Mouse (Mus musculus): ENCODE data around the gene Afg1l. TPM values are rescaled to one million over a fixed set of nuclear protein-coding genes. Genes with fewer than 3 reads are reported as not detected.

Gene Afg1l
- 10 to 100 TPM; 20.8 to 23.6 TPM for total RNA-seq (2021)
- 9.3 and 9.5 TPM in 2 replicates for polyA plus RNA-seq (2012; rRNA removed)
- long read RNA-seq, transcript Afg1l-201 (13 exons, 2,513 nt) = major isoform, 22 of 28 reads
- long read RNA-seq, partial matches to known transcripts = 0 of 28 reads
- long read RNA-seq, other reads (novel, unspliced or antisense) = 6 of 28 reads

DNA sequence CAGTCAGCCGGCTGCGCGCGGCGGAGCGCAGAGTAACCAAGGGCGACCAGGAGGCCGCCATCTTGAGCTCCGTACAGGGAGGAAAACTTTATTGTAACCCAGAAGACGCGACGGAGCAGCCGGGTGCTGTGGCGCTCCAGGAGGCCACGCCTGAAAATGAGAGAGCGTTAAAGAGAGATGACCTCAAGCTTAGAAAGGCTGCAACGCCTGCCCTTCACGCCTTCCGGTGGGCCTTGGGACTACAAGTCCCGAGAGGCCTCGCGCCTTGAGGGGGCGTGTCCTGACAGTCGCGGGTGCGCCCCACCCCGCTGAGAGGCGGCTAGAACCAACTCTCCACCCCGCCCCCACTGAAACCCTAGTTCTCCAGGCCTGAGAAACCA lies at the start of gene Afg1l:
Afg1l (minus strand) TSS at position 225 of the 380 bp plus-strand sequence.
- peak; percentile 98 for DNase-seq

- no peak for DNase-seq
Measured at GRCm38 (mm10) chr10:42525682-42526081, 47.3 kb upstream of the Afg1l start.

DNA sequence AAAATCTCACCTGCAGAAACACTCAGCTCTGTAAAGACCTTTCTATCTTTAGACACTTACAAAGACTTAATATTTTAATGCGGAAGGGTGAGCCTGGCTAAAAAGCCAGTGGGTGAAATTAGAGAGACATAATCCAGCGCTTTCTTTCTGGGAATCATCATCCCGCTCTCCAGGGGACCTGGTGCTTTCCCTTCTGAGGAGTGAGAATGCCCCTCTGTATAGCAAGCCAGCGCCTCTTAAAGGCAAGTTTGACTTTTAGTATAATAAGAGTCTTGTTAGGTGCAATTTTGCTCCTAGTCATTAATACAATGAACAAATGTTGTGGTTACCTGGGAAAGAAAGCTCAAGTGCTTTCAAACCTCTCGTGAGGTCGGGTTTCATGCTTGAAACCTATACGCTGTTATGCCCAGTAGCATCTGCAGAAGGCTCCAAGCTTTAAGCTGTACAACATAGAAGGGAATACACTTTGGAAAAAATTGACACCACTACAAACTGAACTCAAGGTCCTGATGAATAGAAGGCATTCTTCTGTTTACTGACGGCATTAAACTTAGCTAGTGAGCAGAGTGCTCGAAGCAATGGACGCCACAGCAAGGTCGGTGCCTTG lies 45.3 kb upstream of the Afg1l start:
- no peak for DNase-seq

DNA sequence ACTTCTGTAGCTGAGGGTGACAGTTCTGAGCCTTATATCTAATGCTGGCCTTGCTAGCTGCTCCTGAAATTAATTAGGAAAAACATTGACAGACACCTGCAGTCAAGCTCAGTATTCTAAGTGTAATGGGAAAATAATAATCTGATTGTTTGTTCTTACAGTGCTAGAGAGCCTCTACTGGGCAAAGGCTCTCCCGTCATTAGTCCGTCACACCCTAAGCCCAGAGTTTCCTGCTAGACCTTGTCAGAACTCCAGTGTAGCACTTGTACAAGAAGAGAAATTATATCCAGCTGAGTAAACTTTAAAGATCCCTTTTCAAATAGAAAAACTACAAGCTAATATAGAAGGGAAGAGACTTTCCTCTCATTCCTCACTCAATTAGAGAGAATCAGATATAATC lies 44.5 kb upstream of the Afg1l start:
- no peak for DNase-seq

DNA sequence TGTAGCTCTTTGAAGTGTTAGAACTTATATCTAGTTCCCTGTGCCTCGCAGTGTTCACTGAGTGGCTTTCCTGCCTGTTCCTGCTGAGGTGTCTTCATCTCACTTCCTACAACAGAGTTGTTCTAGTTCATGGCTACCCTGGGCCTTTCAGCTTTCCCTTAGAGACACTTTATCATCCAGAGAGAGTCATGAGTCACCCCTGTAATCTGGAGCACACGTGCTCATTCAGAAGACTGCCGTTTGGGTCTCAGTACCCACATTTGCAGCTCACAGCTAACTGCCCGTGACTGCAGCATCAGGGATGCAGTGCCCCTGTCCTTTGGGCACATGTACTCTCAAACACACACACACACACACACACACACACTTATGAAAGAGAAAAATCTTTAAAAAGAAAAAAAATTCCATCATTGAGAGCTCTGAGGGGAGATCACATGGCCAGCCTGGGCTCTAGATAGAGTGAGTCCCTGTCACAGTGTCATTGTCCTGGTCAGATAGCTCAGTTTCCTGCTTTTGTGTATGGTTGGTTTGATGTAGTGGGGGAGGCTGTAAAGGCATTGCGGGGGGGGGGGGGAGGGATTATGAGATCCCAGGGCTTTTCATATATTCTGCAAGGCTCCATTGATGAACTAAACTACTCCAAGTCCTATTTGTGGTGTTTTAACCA lies 43.1 kb upstream of the Afg1l start:
- DNase-seq = peak; percentile 21

GRCm38 (mm10) chr10:42518363-42518762 lies 40.0 kb upstream of the Afg1l start:
- no peak for DNase-seq

DNA sequence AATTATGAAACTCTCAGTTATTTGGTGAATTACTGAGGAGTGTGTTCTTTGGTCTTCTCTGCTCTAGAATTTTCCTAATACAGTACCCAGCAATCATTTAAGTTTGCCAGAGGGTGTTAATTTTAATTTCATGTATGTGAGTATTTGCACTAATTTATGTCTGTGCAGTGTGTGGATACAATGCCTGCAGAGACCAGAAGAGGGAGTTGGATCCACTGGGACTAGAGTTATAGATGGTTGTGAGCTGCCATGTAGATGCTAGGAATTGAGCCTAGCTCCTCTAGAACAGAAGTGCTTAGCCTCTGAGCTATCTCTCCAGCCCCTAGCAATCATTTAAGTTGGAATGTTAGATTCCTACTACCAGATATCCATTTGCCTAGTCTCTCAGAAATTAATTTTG lies 35.8 kb upstream of the Afg1l start:
- DNase-seq = no peak

GRCm38 (mm10) chr10:42511184-42512135 lies 33.1 kb upstream of the Afg1l start:
- DNase-seq = no peak

- DNase-seq = no peak
Measured at GRCm38 (mm10) chr10:42510141-42510540, 31.8 kb upstream of the Afg1l start.

GRCm38 (mm10) chr10:42504096-42504710 lies 25.8 kb upstream of the Afg1l start:
- no peak for DNase-seq

GRCm38 (mm10) chr10:42502349-42503111 lies 24.2 kb upstream of the Afg1l start:
- DNase-seq = peak; percentile 83

DNA sequence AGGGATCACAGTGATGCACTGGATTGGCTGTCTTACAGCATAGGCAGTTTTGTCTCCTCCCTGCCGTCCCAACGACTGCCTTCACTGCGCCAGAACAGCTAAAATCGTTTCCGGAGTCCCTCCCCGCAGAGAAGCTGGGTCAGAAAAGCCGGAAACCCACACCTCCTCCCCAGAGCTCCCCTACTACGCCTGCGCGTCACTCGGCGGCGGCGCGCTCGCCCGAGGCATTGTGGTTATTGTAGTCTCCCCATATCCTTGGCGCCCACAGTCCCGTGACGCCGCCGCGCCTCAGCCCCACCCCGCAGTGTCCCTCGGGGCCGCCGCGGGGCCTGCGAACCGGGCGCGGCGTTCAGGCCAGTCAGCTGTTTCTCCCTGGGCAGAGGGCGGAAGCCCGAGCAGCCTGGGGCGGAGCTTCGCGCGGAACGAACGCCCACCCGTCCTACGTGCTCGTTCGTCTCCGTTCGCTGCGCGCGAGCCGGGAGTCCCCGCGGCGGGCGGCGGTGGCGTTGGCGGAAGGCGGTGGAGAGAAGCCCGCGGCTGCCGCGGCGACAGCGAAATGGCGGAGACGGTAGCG lies 23.5 kb upstream of the Afg1l start, which contains the start of gene Snx3:
Snx3 (plus strand) TSS at position 256 of the 574 bp plus-strand sequence.
- peak; percentile 99 for DNase-seq

GRCm38 (mm10) chr10:42501161-42501560 lies 22.8 kb upstream of the Afg1l start:
- no peak for DNase-seq

- peak; percentile 21 for DNase-seq
Measured at GRCm38 (mm10) chr10:42500611-42501010, 22.2 kb upstream of the Afg1l start.

DNA sequence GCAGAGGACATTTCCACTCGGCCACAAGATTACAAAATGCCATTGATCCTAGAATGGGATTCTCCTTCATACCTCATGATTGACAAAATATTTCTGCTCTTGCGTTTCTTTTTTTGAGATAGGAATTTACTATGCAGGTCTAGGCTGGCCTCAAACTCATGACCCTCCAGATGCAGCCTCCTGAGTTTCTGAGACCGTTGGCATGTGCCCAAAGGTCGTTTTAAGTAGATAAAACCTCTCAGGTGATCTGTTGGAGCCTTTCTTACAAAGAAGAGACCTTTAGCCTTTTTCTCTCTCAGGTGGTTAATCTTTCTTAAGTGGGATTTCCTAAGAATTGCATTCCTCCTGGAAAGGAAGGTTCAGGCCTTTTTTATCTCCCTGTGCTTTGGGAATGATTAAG lies 14.6 kb upstream of the Afg1l start:
- no peak for DNase-seq

DNA sequence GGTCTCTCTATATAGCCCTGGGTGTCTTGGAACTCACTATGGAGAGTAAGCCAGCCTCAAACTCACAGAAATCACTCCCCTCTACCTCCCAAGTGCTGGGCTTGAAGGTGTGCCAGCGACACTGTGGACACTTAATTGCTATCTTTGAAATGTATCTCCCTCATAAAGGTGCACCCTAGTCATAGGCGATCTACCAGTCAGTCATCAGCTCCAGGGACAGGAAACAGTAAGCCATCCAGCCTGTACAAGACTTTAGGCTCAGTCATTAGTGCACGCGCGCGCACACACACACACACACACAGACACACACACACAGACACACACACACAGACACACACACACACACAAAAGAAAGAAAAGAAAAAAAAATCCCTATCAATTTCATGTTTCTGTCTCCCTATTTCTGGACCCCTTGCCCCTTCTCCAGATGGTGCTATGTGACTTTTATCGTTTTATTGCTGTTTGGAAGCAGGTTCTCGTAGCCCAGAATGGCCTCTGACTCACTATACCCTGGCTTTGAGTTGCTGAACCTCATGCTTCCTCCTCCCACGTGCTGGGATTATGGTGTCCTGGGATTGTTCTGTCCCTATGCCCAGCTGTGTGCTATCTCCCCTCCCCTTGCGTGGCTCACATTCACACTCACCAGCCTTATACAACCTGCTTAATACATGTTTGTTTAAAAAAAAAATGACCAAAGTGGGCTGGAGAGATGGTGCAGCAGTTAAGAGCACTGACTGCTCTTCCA lies 13.8 kb upstream of the Afg1l start:
- no peak for DNase-seq

GRCm38 (mm10) chr10:42491158-42491557 lies 12.8 kb upstream of the Afg1l start:
- DNase-seq = no peak

GRCm38 (mm10) chr10:42488606-42489296 lies 10.4 kb upstream of the Afg1l start:
- no peak for DNase-seq

- no peak for DNase-seq
Measured at GRCm38 (mm10) chr10:42480719-42481118, 2.4 kb upstream of the Afg1l start.

All from adrenal gland, adult 2 months (tissue).